Mouse (Mus musculus): ENCODE results near the gene Fermt3. TPM values are rescaled to one million over a fixed set of nuclear protein-coding genes. Genes with fewer than 3 reads are reported as not detected.
A peak's percentile ranks its signal among the peaks of the same experiment; 100 is the strongest.

The Fermt3 gene
- polyA plus RNA-seq, 1 experiment from 2014 or later: 16.0 TPM

GRCm38 (mm10) chr19:6999360-7000063 lies 19.8 kb downstream of the Fermt3 start:
- Histone ChIP-seq H3K4me3 (ENCODE audit: low read depth, low read length) (no peak overlapping the region), H3K9ac (replicated peaks; ENCODE audit: low read depth) (no peak overlapping the region), H3K27ac (ENCODE audit: low read length) (no peak overlapping the region), H3K9me3 (ENCODE audit: low read length) (no peaks in the 10 kb centered on the region), H3K27me3 (replicated peaks; ENCODE audit: insufficient read depth, low read length) (no peaks in the 10 kb centered on the region), H3K4me2 (replicated peaks; ENCODE audit: low read depth, low read length) (no peak overlapping the region), H3K36me3 (ENCODE audit: insufficient read depth, low read length) (no peaks in the 10 kb centered on the region), H3K4me1 (ENCODE audit: insufficient read depth, low read depth, low read length) (peaks cover 13% of the 10 kb centered on the region; the same call in 1 of the 2 replicates)
- ATAC-seq (no peak), DNase-seq (ENCODE audit: low spot score) (no peak)
- WGBS: 92% methylated on average over 19 of the region's 19 CpGs
- TF ChIP-seq CTCF (IDR thresholded peaks at IDR 0.05) (no peak), EP300 (IDR thresholded peaks at IDR 0.05) (no peak)

GRCm38 (mm10) chr19:6997721-6998290 lies 21.5 kb downstream of the Fermt3 start:
- no peak overlapping the region for H3K4me3 ChIP-seq (ENCODE audit: low read depth, low read length)
- H3K27ac ChIP-seq (ENCODE audit: low read length): no peak overlapping the region
- DNase-seq (ENCODE audit: low spot score) (no peak), ATAC-seq (no peak)
- H3K9ac ChIP-seq (replicated peaks; ENCODE audit: low read depth): no peak overlapping the region
- H3K9me3 ChIP-seq (ENCODE audit: low read length): no peaks in the 10 kb centered on the region
- no peak overlapping the region for H3K4me2 ChIP-seq (replicated peaks; ENCODE audit: low read depth, low read length)
- TF ChIP-seq EP300 (IDR thresholded peaks at IDR 0.05) (no peak), CTCF (IDR thresholded peaks at IDR 0.05) (no peak)
- peaks cover 16% of the 10 kb centered on the region; the same call in 1 of the 2 replicates for H3K4me1 ChIP-seq (ENCODE audit: insufficient read depth, low read depth, low read length)
- no peaks in the 10 kb centered on the region for H3K27me3 ChIP-seq (replicated peaks; ENCODE audit: insufficient read depth, low read length)
- WGBS: 87% methylated on average over 9 of the region's 9 CpGs
- no peaks in the 10 kb centered on the region for H3K36me3 ChIP-seq (ENCODE audit: insufficient read depth, low read length)

GRCm38 (mm10) chr19:6996006-6996405 lies 23.3 kb downstream of the Fermt3 start, which contains the start of the genes Nudt22 and Trpt1:
Gene Nudt22 (minus strand): TSS chr19:6996117.
Gene Trpt1 (plus strand): TSS chr19:6996131.
- Histone ChIP-seq H3K4me2 (replicated peaks; ENCODE audit: low read depth, low read length) (peak within 1 kb of the TSS; percentile 72), H3K4me1 (ENCODE audit: insufficient read depth, low read depth, low read length) (peaks cover 21% of the 10 kb centered on the region; the same call in 1 of the 2 replicates), H3K27me3 (replicated peaks; ENCODE audit: insufficient read depth, low read length) (no peaks in the 10 kb centered on the region), H3K36me3 (ENCODE audit: insufficient read depth, low read length) (no peaks in the 10 kb centered on the region), H3K27ac (ENCODE audit: low read length) (peak within 1 kb of the TSS; percentile 62), H3K4me3 (ENCODE audit: low read depth, low read length) (peak within 1 kb of the TSS; percentile 48), H3K9me3 (ENCODE audit: low read length) (no peaks in the 10 kb centered on the region), H3K9ac (replicated peaks; ENCODE audit: low read depth) (peak within 1 kb of the TSS; percentile 48)
- 0% methylated on average over 22 of the region's 24 CpGs for WGBS
- DNase-seq (ENCODE audit: low spot score) (peak; percentile 96), ATAC-seq (peak; percentile 83)
- TF ChIP-seq EP300 (IDR thresholded peaks at IDR 0.05) (no peak; the same call in 1 of the 2 replicates), CTCF (IDR thresholded peaks at IDR 0.05) (no peak)

- 0 out of 2 replicates have a peak overlapping the region, but pooled peaks have one; percentile 47 for H3K27ac ChIP-seq (ENCODE audit: low read length)
- peaks cover 21% of the 10 kb centered on the region; the same call in 1 of the 2 replicates for H3K4me1 ChIP-seq (ENCODE audit: insufficient read depth, low read depth, low read length)
- DNase-seq (ENCODE audit: low spot score) (no peak), ATAC-seq (no peak)
- WGBS: 45% methylated on average over 20 of the region's 21 CpGs
- H3K9me3 ChIP-seq (ENCODE audit: low read length): no peaks in the 10 kb centered on the region
- H3K36me3 ChIP-seq (ENCODE audit: insufficient read depth, low read length): no peaks in the 10 kb centered on the region
- TF ChIP-seq CTCF (IDR thresholded peaks at IDR 0.05) (no peak; the same call in 1 of the 2 replicates), EP300 (IDR thresholded peaks at IDR 0.05) (no peak)
- H3K4me2 ChIP-seq (replicated peaks; ENCODE audit: low read depth, low read length): peak overlapping the region; percentile 72
- no peaks in the 10 kb centered on the region for H3K27me3 ChIP-seq (replicated peaks; ENCODE audit: insufficient read depth, low read length)
- H3K9ac ChIP-seq (replicated peaks; ENCODE audit: low read depth): peak overlapping the region; percentile 48
- H3K4me3 ChIP-seq (ENCODE audit: low read depth, low read length): peak overlapping the region; percentile 48
Measured at GRCm38 (mm10) chr19:6995255-6995991, 23.8 kb downstream of the Fermt3 start.

- no peaks in the 10 kb centered on the region for H3K9me3 ChIP-seq (ENCODE audit: low read length)
- DNase-seq (ENCODE audit: low spot score) (no peak), ATAC-seq (no peak)
- H3K9ac ChIP-seq (replicated peaks; ENCODE audit: low read depth): no peak overlapping the region
- no peaks in the 10 kb centered on the region for H3K36me3 ChIP-seq (ENCODE audit: insufficient read depth, low read length)
- no peak overlapping the region for H3K4me2 ChIP-seq (replicated peaks; ENCODE audit: low read depth, low read length)
- no peak overlapping the region for H3K4me3 ChIP-seq (ENCODE audit: low read depth, low read length)
- TF ChIP-seq CTCF (IDR thresholded peaks at IDR 0.05) (no peak), EP300 (IDR thresholded peaks at IDR 0.05) (no peak)
- peaks cover 21% of the 10 kb centered on the region; the same call in 1 of the 2 replicates for H3K4me1 ChIP-seq (ENCODE audit: insufficient read depth, low read depth, low read length)
- 80% methylated on average over 8 of the region's 8 CpGs for WGBS
- no peak overlapping the region for H3K27ac ChIP-seq (ENCODE audit: low read length)
- no peaks in the 10 kb centered on the region for H3K27me3 ChIP-seq (replicated peaks; ENCODE audit: insufficient read depth, low read length)
Measured at GRCm38 (mm10) chr19:6994489-6994888, 24.8 kb downstream of the Fermt3 start.

- WGBS: 71% methylated on average over 8 of the region's 8 CpGs
- no peak for TF ChIP-seq EP300 (IDR thresholded peaks at IDR 0.05)
- TF ChIP-seq CTCF (IDR thresholded peaks at IDR 0.05): no peak
- Histone ChIP-seq H3K4me1 (ENCODE audit: insufficient read depth, low read depth, low read length) (peaks cover 21% of the 10 kb centered on the region; the same call in 1 of the 2 replicates), H3K27me3 (replicated peaks; ENCODE audit: insufficient read depth, low read length) (no peaks in the 10 kb centered on the region), H3K27ac (ENCODE audit: low read length) (no peak overlapping the region), H3K9me3 (ENCODE audit: low read length) (no peaks in the 10 kb centered on the region), H3K9ac (replicated peaks; ENCODE audit: low read depth) (no peak overlapping the region), H3K36me3 (ENCODE audit: insufficient read depth, low read length) (no peaks in the 10 kb centered on the region), H3K4me3 (ENCODE audit: low read depth, low read length) (no peak overlapping the region), H3K4me2 (replicated peaks; ENCODE audit: low read depth, low read length) (no peak overlapping the region)
- DNase-seq (ENCODE audit: low spot score): no peak
- no peak for ATAC-seq
Measured at GRCm38 (mm10) chr19:6994002-6994401, 25.3 kb downstream of the Fermt3 start.
